Mouse (Mus musculus) midbrain, embryonic 14.5 days (tissue): ENCODE measurements around the gene Olfr66. TPM values are rescaled to one million over a fixed set of nuclear protein-coding genes. Genes with fewer than 3 reads are reported as not detected.

Experiments
- ATAC-seq: fragments of 200-750 bp; cut with Nextera tagmentation; 2 replicates; pipeline ENCODE4 v1.8.0; 2017; ENCODE audit warnings: moderate number of reproducible peaks, moderate library complexity; ENCODE audit not compliant: low FRiP score, low TSS enrichment
- DNase-seq: peaks from one replicate; pipeline ENCODE4 v3.0.0-alpha.2; 2015
- H3K27ac ChIP-seq: fragments of 300-500 bp; sonication (generic); replicated peaks from 2 replicates; pipeline ENCODE4 v1.5.1; 2014; ENCODE audit warnings: mild to moderate bottlenecking, low read depth, low read length, moderate library complexity
- H3K27me3 ChIP-seq: fragments of 300-500 bp; sonication (generic); 2 replicates; pipeline ENCODE4 v1.6.1; 2014; ENCODE audit warnings: low read length, control low read depth, mixed read lengths; ENCODE audit not compliant: control insufficient read depth, insufficient read depth
- H3K36me3 ChIP-seq: fragments of 300-500 bp; sonication (generic); 2 replicates; pipeline ENCODE4 v1.6.1; 2014; ENCODE audit warnings: low read length, control low read depth; ENCODE audit not compliant: control insufficient read depth, insufficient read depth
- H3K4me1 ChIP-seq: fragments of 300-500 bp; sonication (generic); 2 replicates; pipeline ENCODE4 v1.6.1; 2014; ENCODE audit warnings: mild to moderate bottlenecking, antibody characterized with exemption, low read length, control low read depth; ENCODE audit not compliant: control insufficient read depth, insufficient read depth
- H3K4me2 ChIP-seq: fragments of 300-500 bp; sonication (generic); 2 replicates; pipeline ENCODE4 v1.6.1; 2014; ENCODE audit warnings: mild to moderate bottlenecking, low read length, moderate library complexity
- H3K4me3 ChIP-seq: fragments of 300-500 bp; sonication (generic); replicated peaks from 2 replicates; pipeline ENCODE4 v1.5.1; 2014; ENCODE audit warnings: low read depth, low read length
- H3K9ac ChIP-seq: fragments of 300-500 bp; sonication (generic); replicated peaks from 2 replicates; pipeline ENCODE4 v1.6.1; 2014; ENCODE audit warnings: mild to moderate bottlenecking, low read length, moderate library complexity
- H3K9me3 ChIP-seq: fragments of 300-500 bp; sonication (generic); 2 replicates; pipeline ENCODE4 v1.6.1; 2016; ENCODE audit warnings: low read length, control low read depth, mixed read lengths; ENCODE audit not compliant: control insufficient read depth
- WGBS: fragments of 180-500 bp; shearing (Covaris S2); extraction: QIAGEN DNeasy Blood & Tissue Kit; methylation state at CpG from one replicate; pipeline ENCODE4 v1.1.7; 2014; 5-methylcytosine and 5-hydroxymethylcytosine counted together
- polyA plus RNA-seq: library from polyadenylated mRNA; unstranded; fragments of >200 nt; fragmentation: Nextera tagmentation; extraction: Ambion mirVana; gene quantifications from 2 replicates; pipeline ENCODE4 v1.2.1, GENCODE M21; 2014

Olfr66 gene
- polyA plus RNA-seq, 1 experiment from 2014 or later: not detected

DNA sequence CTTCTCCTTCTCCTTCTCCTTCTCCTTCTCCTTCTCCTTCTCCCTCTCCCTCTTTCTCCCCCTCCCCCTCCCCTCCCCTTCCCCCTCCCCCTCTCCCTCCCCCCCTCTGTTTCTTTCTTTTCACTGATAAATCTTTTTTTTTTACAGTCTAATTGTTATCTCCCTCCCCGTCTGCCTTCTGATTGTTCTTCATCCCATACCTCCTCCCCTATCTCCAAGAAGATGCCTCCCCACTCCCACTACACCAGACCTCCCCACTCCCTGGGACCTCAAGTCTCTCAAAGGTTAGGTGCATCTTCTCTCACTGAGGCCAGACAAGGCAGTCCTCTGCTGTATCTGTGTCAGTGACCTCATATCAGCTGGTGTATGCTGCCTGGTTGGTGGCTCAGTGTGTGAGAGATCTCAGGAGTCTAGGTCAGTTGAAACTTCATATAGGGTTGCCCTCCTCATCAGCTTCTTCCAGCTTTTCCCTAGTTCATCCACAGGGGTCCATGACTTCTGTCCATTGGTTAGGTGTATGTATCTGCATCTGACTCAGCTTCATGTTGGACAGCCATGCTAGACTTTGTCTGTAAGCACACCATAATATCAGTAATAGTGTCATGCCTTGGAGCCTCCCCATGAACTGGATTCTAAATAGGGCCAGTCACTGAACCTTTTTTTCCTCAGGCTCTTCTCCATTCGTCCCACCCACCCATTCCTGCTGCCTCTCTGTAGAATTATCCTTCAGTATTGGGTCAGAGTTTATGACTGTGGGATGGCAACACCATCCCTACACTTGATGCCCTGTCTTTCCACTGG is 41.3 kb downstream of the Olfr66 start:
- H3K4me2 ChIP-seq: no peak overlapping the region
- DNase-seq (no peak), ATAC-seq (no peak)
- H3K27ac ChIP-seq: no peak overlapping the region
- no peak overlapping the region for H3K4me3 ChIP-seq
- H3K9ac ChIP-seq: no peak overlapping the region
- no peaks in the 10 kb centered on the region for H3K36me3 ChIP-seq
- H3K9me3 ChIP-seq: no peaks in the 10 kb centered on the region
- H3K27me3 ChIP-seq: no peaks in the 10 kb centered on the region
- no peaks in the 10 kb centered on the region for H3K4me1 ChIP-seq
- WGBS: 70% methylated on average over 2 of the region's 2 CpGs

GRCm38 (mm10) chr7:103843034-103843433 is 43.0 kb downstream of the Olfr66 start, which contains the start of gene Hbb-bh1:
TSS of gene Hbb-bh1 (minus strand) at chr7:103843164.
- Histone ChIP-seq H3K9me3 (no peaks in the 10 kb centered on the region), H3K27ac (no peak within 1 kb of the TSS), H3K27me3 (no peaks in the 10 kb centered on the region), H3K36me3 (no peaks in the 10 kb centered on the region), H3K9ac (no peak within 1 kb of the TSS), H3K4me3 (no peak within 1 kb of the TSS), H3K4me2 (no peak within 1 kb of the TSS), H3K4me1 (no peaks in the 10 kb centered on the region)
- DNase-seq (no peak), ATAC-seq (no peak)
- WGBS: 71% methylated on average over 2 of the region's 2 CpGs

DNA sequence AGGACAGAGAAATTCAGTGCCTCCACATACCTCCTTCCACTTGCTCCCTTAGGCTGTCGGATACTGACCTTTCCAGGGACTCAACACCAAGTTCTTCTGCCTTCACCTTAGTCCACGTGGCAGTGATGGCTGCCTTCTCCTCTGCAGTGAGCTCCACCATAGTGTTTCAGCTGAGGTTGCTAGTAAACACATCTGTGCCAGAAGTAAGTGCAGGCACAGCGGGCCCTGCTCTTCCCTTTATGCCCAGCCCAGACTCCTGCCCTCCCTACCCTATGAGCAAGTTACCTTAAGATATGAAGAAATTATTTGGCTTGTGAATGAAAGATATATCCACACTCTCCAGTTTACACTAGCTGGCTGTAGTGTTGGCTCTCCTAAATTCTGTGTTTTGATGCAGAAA is 45.8 kb downstream of the Olfr66 start, which contains the start of gene Hbb-bh2:
Gene Hbb-bh2 (minus strand): TSS at position 253 of the 400 bp plus-strand sequence.
- no peaks in the 10 kb centered on the region for H3K36me3 ChIP-seq
- ATAC-seq (no peak), DNase-seq (no peak)
- no peak within 1 kb of the TSS for H3K4me2 ChIP-seq
- H3K4me1 ChIP-seq: no peaks in the 10 kb centered on the region
- H3K27me3 ChIP-seq: no peaks in the 10 kb centered on the region
- 75% methylated on average over 3 of the region's 3 CpGs for WGBS
- H3K27ac ChIP-seq: no peak within 1 kb of the TSS
- H3K4me3 ChIP-seq: no peak within 1 kb of the TSS
- H3K9me3 ChIP-seq: no peaks in the 10 kb centered on the region
- no peak within 1 kb of the TSS for H3K9ac ChIP-seq

Other genes with a start within 250 kb of the Olfr66 start
- gene Olfr622, start 243.6 kb downstream of the Olfr66 start, polyA plus RNA-seq: not detected in 2 replicates
- gene Olfr623, start 222.6 kb downstream of the Olfr66 start, polyA plus RNA-seq: not detected in 2 replicates
- not detected in 2 replicates for gene Olfr624, start 215.1 kb downstream of the Olfr66 start, polyA plus RNA-seq
- not detected in 2 replicates for gene Olfr625-ps1, start 203.5 kb downstream of the Olfr66 start, polyA plus RNA-seq
- gene Olfr243, start 171.6 kb downstream of the Olfr66 start, polyA plus RNA-seq: not detected in 2 replicates
- not detected in 2 replicates for gene Olfr628, start 155.9 kb downstream of the Olfr66 start, polyA plus RNA-seq
- not detected in 2 replicates for gene Olfr629, start 141.3 kb downstream of the Olfr66 start, polyA plus RNA-seq
- gene Olfr630, start 128.9 kb downstream of the Olfr66 start, polyA plus RNA-seq: not detected in 2 replicates
- gene Olfr69, start 114.7 kb downstream of the Olfr66 start, polyA plus RNA-seq: not detected in 2 replicates
- not detected in 2 replicates for gene Olfr68, start 106.6 kb downstream of the Olfr66 start, polyA plus RNA-seq
- gene Olfr67, start 94.4 kb downstream of the Olfr66 start, polyA plus RNA-seq: not detected in 2 replicates
- 856 and 1,369 TPM in 2 replicates for gene Hbb-bt, start 72.3 kb downstream of the Olfr66 start, polyA plus RNA-seq
- 2,393 and 3,364 TPM in 2 replicates for gene Hbb-bs, start 58.2 kb downstream of the Olfr66 start, polyA plus RNA-seq
- gene Hbb-bh2, start 45.7 kb downstream of the Olfr66 start, polyA plus RNA-seq: not detected in 2 replicates
- 0.78 and 4.0 TPM in 2 replicates for gene Hbb-bh1, start 43.1 kb downstream of the Olfr66 start, polyA plus RNA-seq
- gene Hbb-y, start 33.0 kb downstream of the Olfr66 start, polyA plus RNA-seq: 175 and 602 TPM in 2 replicates
- not detected in 2 replicates for gene Olfr64, start 8.2 kb upstream of the Olfr66 start, polyA plus RNA-seq
- gene Olfr65, start 17.2 kb upstream of the Olfr66 start, polyA plus RNA-seq: not detected in 2 replicates
- gene Olfr631, start 42.6 kb upstream of the Olfr66 start, polyA plus RNA-seq: not detected in 2 replicates
- not detected in 2 replicates for gene Olfr632, start 48.1 kb upstream of the Olfr66 start, polyA plus RNA-seq
- not detected in 2 replicates for gene Olfr633, start 58.2 kb upstream of the Olfr66 start, polyA plus RNA-seq
- not detected in 2 replicates for gene Olfr635, start 84.9 kb upstream of the Olfr66 start, polyA plus RNA-seq
- not detected in 2 replicates for gene Olfr638, start 112.5 kb upstream of the Olfr66 start, polyA plus RNA-seq
- gene Olfr639, start 131.1 kb upstream of the Olfr66 start, polyA plus RNA-seq: not detected in 2 replicates
- not detected in 2 replicates for gene Olfr640, start 139.3 kb upstream of the Olfr66 start, polyA plus RNA-seq
- gene Olfr641, start 149.2 kb upstream of the Olfr66 start, polyA plus RNA-seq: not detected in 2 replicates
- gene Olfr642, start 166.4 kb upstream of the Olfr66 start, polyA plus RNA-seq: not detected in 2 replicates
- gene 4930516K23Rik, start 175.2 kb upstream of the Olfr66 start, polyA plus RNA-seq: not detected in 2 replicates
- not detected in 2 replicates for gene Olfr644, start 185.6 kb upstream of the Olfr66 start, polyA plus RNA-seq
- gene Olfr645, start 199.2 kb upstream of the Olfr66 start, polyA plus RNA-seq: not detected in 2 replicates
- not detected in 2 replicates for gene Olfr646, start 218.6 kb upstream of the Olfr66 start, polyA plus RNA-seq
- gene Ubqln5, start 243.6 kb upstream of the Olfr66 start, polyA plus RNA-seq: not detected in 2 replicates